Mouse (Mus musculus): ENCODE measurements around the gene Efcab6.

GRCm38 (mm10) chr15:83924656-83925055 is 140.5 kb downstream of the Efcab6 start:
- TF ChIP-seq POLR2A (IDR thresholded peaks at IDR 0.05; ENCODE audit: control insufficient read depth in 1 of 2, insufficient read depth in 1 of 2, low read depth in 1 of 2, low read length in 2 of 2, poor library complexity in 1 of 2) (no peak), CTCF (IDR thresholded peaks at IDR 0.05 in 2 of 3, conservative IDR thresholded peaks at IDR 0.05 in 1 of 3; ENCODE audit: control insufficient read depth in 1 of 3, insufficient read depth in 1 of 3, low read depth in 2 of 3, low read length in 3 of 3, poor library complexity in 1 of 3, severe bottlenecking in 1 of 3) (no peak), TCF12 (IDR thresholded peaks at IDR 0.05; ENCODE audit: low read depth, low read length) (no peak), GABPA (IDR thresholded peaks at IDR 0.05; ENCODE audit: low read depth, low read length) (no peak), ELF1 (IDR thresholded peaks at IDR 0.05; ENCODE audit: low read depth, low read length) (no peak), TBP (IDR thresholded peaks at IDR 0.05; ENCODE audit: low read depth, low read length) (no peak), POLR2AphosphoS5 (IDR thresholded peaks at IDR 0.05; ENCODE audit: borderline replicate concordance, low read depth, low read length) (no peak), POLR2AphosphoS2 (IDR thresholded peaks at IDR 0.05; ENCODE audit: low read length) (no peak)
